Mouse (Mus musculus): ENCODE data around the gene Aifm3. TPM values are rescaled to one million over a fixed set of nuclear protein-coding genes. Genes with fewer than 3 reads are reported as not detected.
"Not testable (repeated sequence)": the region's sequence is repeated elsewhere in the genome, so short reads cannot be mapped to it uniquely, and the experiment has no call there.

Gene Aifm3
- polyA plus RNA-seq, 1 experiment from 2014 or later: 7.0 TPM

- DNase-seq (ENCODE audit: low spot score): peak; percentile 68
- Histone ChIP-seq H3K27ac (ENCODE audit: low read depth, low read length) (peak overlapping the region; percentile 64), H3K4me3 (ENCODE audit: low read depth, low read length) (0 out of 2 replicates have a peak overlapping the region, but pooled peaks have one; percentile 4), H3K27me3 (replicated peaks; ENCODE audit: control insufficient read depth, insufficient read depth, low read length) (no peaks in the 10 kb centered on the region), H3K9ac (ENCODE audit: low read length) (peak overlapping the region; percentile 43; the same call in 1 of the 2 replicates), H3K36me3 (ENCODE audit: control insufficient read depth, insufficient read depth, low read length) (no peaks in the 10 kb centered on the region), H3K4me2 (ENCODE audit: low read length) (peak overlapping the region; percentile 41), H3K4me1 (ENCODE audit: control insufficient read depth, insufficient read depth, low read length) (peaks cover 8% of the 10 kb centered on the region), H3K9me3 (replicated peaks; ENCODE audit: control insufficient read depth, low read length) (no peaks in the 10 kb centered on the region)
- 2% methylated on average over 18 of the region's 18 CpGs for WGBS
- peak; percentile 85 for ATAC-seq
Measured at GRCm38 (mm10) chr16:17553910-17554685, 64.7 kb downstream of the Aifm3 start.

- H3K4me3 ChIP-seq (ENCODE audit: low read depth, low read length); H3K4me2 ChIP-seq (ENCODE audit: low read length); H3K36me3 ChIP-seq (ENCODE audit: control insufficient read depth, insufficient read depth, low read length); H3K9ac ChIP-seq (ENCODE audit: low read length); H3K4me1 ChIP-seq (ENCODE audit: control insufficient read depth, insufficient read depth, low read length); H3K27me3 ChIP-seq (replicated peaks; ENCODE audit: control insufficient read depth, insufficient read depth, low read length); H3K9me3 ChIP-seq (replicated peaks; ENCODE audit: control insufficient read depth, low read length): not testable (repeated sequence)
- WGBS: 10% methylated on average over 4 of the region's 4 CpGs
- ATAC-seq (peak; percentile 47; the same call in 1 of the 2 replicates), DNase-seq (ENCODE audit: low spot score) (peak; percentile 39)
- peak overlapping the region; percentile 64 for H3K27ac ChIP-seq (ENCODE audit: low read depth, low read length)
Measured at GRCm38 (mm10) chr16:17554702-17555101, 65.3 kb downstream of the Aifm3 start.

DNA sequence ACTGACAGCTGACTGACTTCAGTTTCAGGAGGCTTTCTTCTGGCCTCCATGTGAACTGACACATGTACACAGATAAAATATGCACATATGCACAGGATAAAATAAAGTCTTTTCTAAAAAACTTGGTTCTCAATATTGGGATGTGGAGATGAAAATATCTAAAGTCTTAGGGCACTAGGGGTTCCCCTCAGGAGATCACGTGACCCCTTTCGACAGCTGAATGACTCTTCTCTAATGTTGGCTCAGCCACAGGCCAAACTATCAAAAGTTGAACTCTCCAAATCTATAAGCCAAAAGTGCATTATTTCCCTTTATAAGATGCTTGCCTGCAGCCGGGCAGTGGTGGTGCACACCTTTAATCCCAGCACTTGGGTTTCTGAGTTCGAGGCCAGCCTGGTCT, 66.8 kb downstream of the Aifm3 start:
- H3K27me3 ChIP-seq (replicated peaks; ENCODE audit: control insufficient read depth, insufficient read depth, low read length): no peaks in the 10 kb centered on the region
- DNase-seq (ENCODE audit: low spot score) (no peak), ATAC-seq (no peak)
- no peaks in the 10 kb centered on the region for H3K9me3 ChIP-seq (replicated peaks; ENCODE audit: control insufficient read depth, low read length)
- no peak overlapping the region for H3K4me2 ChIP-seq (ENCODE audit: low read length)
- H3K27ac ChIP-seq (ENCODE audit: low read depth, low read length): no peak overlapping the region
- WGBS: 87% methylated on average over 4 of the region's 4 CpGs
- H3K9ac ChIP-seq (ENCODE audit: low read length): no peak overlapping the region
- peaks cover 9% of the 10 kb centered on the region for H3K4me1 ChIP-seq (ENCODE audit: control insufficient read depth, insufficient read depth, low read length)
- H3K4me3 ChIP-seq (ENCODE audit: low read depth, low read length): no peak overlapping the region
- H3K36me3 ChIP-seq (ENCODE audit: control insufficient read depth, insufficient read depth, low read length): no peaks in the 10 kb centered on the region

DNA sequence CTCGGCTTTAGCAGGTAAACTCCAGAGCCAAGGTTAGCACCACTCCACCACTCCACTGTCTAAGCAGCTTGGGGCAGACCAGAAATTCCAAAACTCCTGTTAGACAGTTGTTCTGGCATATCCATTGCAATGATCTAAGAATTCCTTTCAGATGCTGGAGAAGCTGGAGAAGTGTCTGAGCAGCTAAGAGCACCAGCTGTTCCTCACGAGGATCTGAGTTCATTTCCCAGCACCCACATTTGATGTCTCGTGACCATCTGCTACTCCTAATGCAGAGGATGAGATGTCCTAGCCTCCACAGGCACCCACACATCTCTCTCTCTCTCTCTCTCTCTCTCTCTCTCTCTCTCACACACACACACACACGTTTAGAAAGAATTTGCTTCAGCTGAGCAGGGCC, 67.5 kb downstream of the Aifm3 start:
- Histone ChIP-seq H3K27ac (ENCODE audit: low read depth, low read length) (no peak overlapping the region), H3K27me3 (replicated peaks; ENCODE audit: control insufficient read depth, insufficient read depth, low read length) (0 out of 2 replicates have a peak, but pooled peaks cover 3% of the 10 kb centered on the region), H3K4me2 (ENCODE audit: low read length) (no peak overlapping the region), H3K4me1 (ENCODE audit: control insufficient read depth, insufficient read depth, low read length) (peaks cover 16% of the 10 kb centered on the region), H3K9me3 (replicated peaks; ENCODE audit: control insufficient read depth, low read length) (no peaks in the 10 kb centered on the region), H3K9ac (ENCODE audit: low read length) (no peak overlapping the region), H3K36me3 (ENCODE audit: control insufficient read depth, insufficient read depth, low read length) (no peaks in the 10 kb centered on the region), H3K4me3 (ENCODE audit: low read depth, low read length) (no peak overlapping the region)
- ATAC-seq: no peak
- DNase-seq (ENCODE audit: low spot score): no peak
- 48% methylated on average over 4 of the region's 4 CpGs for WGBS

Other genes starting within 250 kb of the Aifm3 start
- gene Tmem191c, start 213.5 kb upstream of the Aifm3 start, polyA plus RNA-seq (2014; fragmentation: Nextera tagmentation; extraction: Ambion mirVana): 6.6 and 12.4 TPM in 2 replicates
- gene Serpind1, start 158.2 kb upstream of the Aifm3 start, polyA plus RNA-seq (2014; fragmentation: Nextera tagmentation; extraction: Ambion mirVana): 1.4 and 3.1 TPM in 2 replicates
- gene Snap29, start 83.6 kb upstream of the Aifm3 start, polyA plus RNA-seq (2014; fragmentation: Nextera tagmentation; extraction: Ambion mirVana): 11.1 and 11.6 TPM in 2 replicates
- gene Pi4ka, start 83.3 kb upstream of the Aifm3 start, polyA plus RNA-seq (2014; fragmentation: Nextera tagmentation; extraction: Ambion mirVana): 49.6 and 51.0 TPM in 2 replicates
- 79.4 and 107 TPM in 2 replicates for gene Crkl, start 37.6 kb upstream of the Aifm3 start, polyA plus RNA-seq (2014; fragmentation: Nextera tagmentation; extraction: Ambion mirVana)
- 87.6 and 91.9 TPM in 2 replicates for gene Lztr1, start 19.1 kb downstream of the Aifm3 start, polyA plus RNA-seq (2014; fragmentation: Nextera tagmentation; extraction: Ambion mirVana)
- gene Thap7, start 41.5 kb downstream of the Aifm3 start, polyA plus RNA-seq (2014; fragmentation: Nextera tagmentation; extraction: Ambion mirVana): 60.9 and 61.6 TPM in 2 replicates
- 0.62 and 1.1 TPM in 2 replicates for gene Lrrc74b, start 71.6 kb downstream of the Aifm3 start, polyA plus RNA-seq (2014; fragmentation: Nextera tagmentation; extraction: Ambion mirVana)
- gene P2rx6, start 72.3 kb downstream of the Aifm3 start, polyA plus RNA-seq (2014; fragmentation: Nextera tagmentation; extraction: Ambion mirVana): 1.1 and 1.3 TPM in 2 replicates
- 23.3 and 27.1 TPM in 2 replicates for gene Slc7a4, start 93.6 kb downstream of the Aifm3 start, polyA plus RNA-seq (2014; fragmentation: Nextera tagmentation; extraction: Ambion mirVana)
- 34.3 and 35.7 TPM in 2 replicates for gene Smpd4, start 129.7 kb downstream of the Aifm3 start, polyA plus RNA-seq (2014; fragmentation: Nextera tagmentation; extraction: Ambion mirVana)
- gene Ccdc74a, start 156.9 kb downstream of the Aifm3 start, polyA plus RNA-seq (2014; fragmentation: Nextera tagmentation; extraction: Ambion mirVana): 4.8 and 5.7 TPM in 2 replicates
- 23.4 and 31.8 TPM in 2 replicates for gene Med15, start 243.3 kb downstream of the Aifm3 start, polyA plus RNA-seq (2014; fragmentation: Nextera tagmentation; extraction: Ambion mirVana)